Mouse (Mus musculus) midbrain, embryonic 12.5 days (tissue): ENCODE results near the gene Slc1a7. TPM values are rescaled to one million over a fixed set of nuclear protein-coding genes. Genes with fewer than 3 reads are reported as not detected.

Experiments
- ATAC-seq: fragments of 200-750 bp; cut with Nextera tagmentation; 2 replicates; pipeline ENCODE4 v1.8.0; 2017; ENCODE audit warnings: low read depth, moderate TSS enrichment, moderate library complexity; ENCODE audit not compliant: low FRiP score
- H3K27ac ChIP-seq: fragments of 300-500 bp; sonication (generic); replicated peaks from 2 replicates; pipeline ENCODE4 v1.5.1; 2016; ENCODE audit warnings: mild to moderate bottlenecking
- H3K27me3 ChIP-seq: fragments of 300-500 bp; sonication (generic); 2 replicates; pipeline ENCODE4 v1.6.1; 2016; ENCODE audit warnings: mild to moderate bottlenecking
- H3K36me3 ChIP-seq: fragments of 300-500 bp; sonication (generic); 2 replicates; pipeline ENCODE4 v1.6.1; 2016
- H3K4me1 ChIP-seq: fragments of 300-500 bp; sonication (generic); 2 replicates; pipeline ENCODE4 v1.6.1; 2016
- H3K4me2 ChIP-seq: fragments of 300-500 bp; sonication (generic); replicated peaks from 2 replicates; pipeline ENCODE4 v1.6.1; 2016; ENCODE audit warnings: mild to moderate bottlenecking, moderate library complexity
- H3K4me3 ChIP-seq: fragments of 300-500 bp; sonication (generic); 2 replicates; pipeline ENCODE4 v1.5.1; 2016; ENCODE audit warnings: mild to moderate bottlenecking
- H3K9ac ChIP-seq: fragments of 300-500 bp; sonication (generic); replicated peaks from 2 replicates; pipeline ENCODE4 v1.6.1; 2016; ENCODE audit warnings: mild to moderate bottlenecking, moderate library complexity
- H3K9me3 ChIP-seq: fragments of 300-500 bp; sonication (generic); 2 replicates; pipeline ENCODE4 v1.6.1; 2016; ENCODE audit warnings: mild to moderate bottlenecking
- WGBS: fragments of 180-500 bp; shearing (Covaris S2); methylation state at CpG from one replicate; pipeline ENCODE4 v1.1.7; 2016; 5-methylcytosine and 5-hydroxymethylcytosine counted together
- polyA plus RNA-seq: library from polyadenylated mRNA; unstranded; fragments of >200 nt; fragmentation: Nextera tagmentation; extraction: Ambion mirVana; gene quantifications from 2 replicates; pipeline ENCODE4 v1.2.1, GENCODE M21; 2016

The Slc1a7 gene
- polyA plus RNA-seq, 1 experiment from 2014 or later, result not detected

DNA sequence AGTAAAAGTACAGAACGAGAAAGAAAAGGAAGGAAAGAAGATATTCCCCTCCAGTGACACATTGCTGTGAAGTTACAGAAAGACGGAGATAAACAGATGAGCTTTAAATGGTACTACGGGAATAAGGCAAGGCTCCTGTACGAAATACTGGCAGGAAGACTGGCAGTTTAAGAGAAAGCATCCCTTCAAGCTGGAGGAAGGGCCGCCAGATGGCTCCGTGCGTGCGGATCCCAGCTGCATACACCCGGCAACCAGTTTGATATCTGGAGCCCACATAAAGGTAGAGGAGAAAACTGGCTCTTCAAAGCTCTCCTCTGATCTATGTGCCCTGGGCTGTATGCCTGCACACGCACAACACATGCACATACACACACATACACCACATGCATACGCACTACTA is 6.4 kb downstream of the Slc1a7 start:
- H3K27ac ChIP-seq, result no peak overlapping the region
- ATAC-seq, result no peak
- no peaks in the 10 kb centered on the region for H3K9me3 ChIP-seq
- WGBS, result 78% methylated on average over 11 of the region's 11 CpGs
- no peaks in the 10 kb centered on the region for H3K4me1 ChIP-seq
- no peak overlapping the region for H3K4me3 ChIP-seq
- H3K27me3 ChIP-seq, result 0 out of 2 replicates have a peak, but pooled peaks cover 2% of the 10 kb centered on the region
- H3K36me3 ChIP-seq, result no peaks in the 10 kb centered on the region
- H3K9ac ChIP-seq, result no peak overlapping the region
- H3K4me2 ChIP-seq, result no peak overlapping the region

DNA sequence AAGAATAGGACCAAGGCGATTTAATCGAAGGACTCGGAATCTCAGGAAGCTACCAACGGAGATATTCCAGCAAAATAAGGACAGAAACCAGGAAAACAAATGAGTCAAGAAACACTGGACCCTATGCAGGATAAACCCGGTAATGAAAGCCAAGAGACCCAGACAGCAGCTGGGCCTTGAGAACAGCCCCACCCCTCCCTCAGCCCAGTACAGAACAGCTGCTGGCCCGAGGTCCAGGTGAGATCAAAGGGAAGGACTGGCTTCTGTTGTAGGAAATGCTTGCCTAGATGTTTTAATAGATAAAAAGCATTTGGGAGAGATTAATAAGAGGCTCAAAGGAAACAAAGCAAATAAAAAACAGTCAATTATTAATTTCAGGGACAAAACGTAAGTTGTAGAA is 6.9 kb downstream of the Slc1a7 start:
- no peak for ATAC-seq
- H3K27me3 ChIP-seq, result 0 out of 2 replicates have a peak, but pooled peaks cover 2% of the 10 kb centered on the region
- no peak overlapping the region for H3K9ac ChIP-seq
- 78% methylated on average over 7 of the region's 7 CpGs for WGBS
- H3K4me2 ChIP-seq, result no peak overlapping the region
- H3K36me3 ChIP-seq, result no peaks in the 10 kb centered on the region
- no peaks in the 10 kb centered on the region for H3K9me3 ChIP-seq
- no peaks in the 10 kb centered on the region for H3K4me1 ChIP-seq
- no peak overlapping the region for H3K4me3 ChIP-seq
- H3K27ac ChIP-seq, result no peak overlapping the region

DNA sequence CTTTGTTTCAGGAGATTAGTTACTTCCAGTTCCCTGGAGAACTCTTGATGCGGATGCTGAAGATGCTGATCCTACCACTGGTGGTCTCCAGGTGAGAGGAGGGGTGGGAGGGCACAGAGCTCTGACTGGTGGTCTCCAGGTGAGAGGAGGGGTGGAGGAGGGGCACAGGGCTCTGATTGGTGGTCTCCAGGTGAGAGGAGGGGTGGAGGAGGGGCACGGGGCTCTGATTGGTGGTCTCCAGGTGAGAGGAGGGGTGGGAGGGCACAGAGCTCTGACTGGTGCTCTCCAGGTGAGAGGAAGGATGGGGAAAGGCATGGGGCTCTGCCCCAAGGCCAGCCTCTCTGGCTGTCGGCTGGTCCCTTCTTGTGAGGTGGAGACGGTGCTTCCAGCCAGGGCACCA is 9.5 kb downstream of the Slc1a7 start:
- Histone ChIP-seq H3K27ac (no peak overlapping the region), H3K4me2 (no peak overlapping the region), H3K4me3 (no peak overlapping the region), H3K9me3 (no peaks in the 10 kb centered on the region), H3K4me1 (no peaks in the 10 kb centered on the region), H3K9ac (no peak overlapping the region), H3K36me3 (no peaks in the 10 kb centered on the region), H3K27me3 (0 out of 2 replicates have a peak, but pooled peaks cover 2% of the 10 kb centered on the region)
- ATAC-seq, result no peak
- WGBS, result 64% methylated on average over 4 of the region's 4 CpGs

DNA sequence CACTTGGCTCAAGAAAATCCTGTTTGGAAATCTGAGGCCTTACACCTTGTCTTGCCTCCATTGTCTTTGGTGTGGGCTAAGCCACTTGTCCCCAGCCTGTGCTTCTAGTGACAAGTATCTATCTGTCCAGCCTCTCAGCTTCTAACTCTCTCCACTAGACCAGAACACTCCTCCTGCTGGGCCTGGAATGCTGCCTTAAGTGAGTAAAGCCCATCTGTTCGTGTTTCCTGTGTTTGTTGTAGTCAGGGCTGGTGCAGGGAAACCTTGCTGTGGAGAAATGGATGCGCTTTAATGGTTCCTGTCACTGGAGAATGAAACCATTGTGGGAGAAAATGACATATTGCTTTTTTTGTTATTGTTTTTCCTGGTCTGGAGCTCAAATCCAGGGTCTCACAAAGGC is 11.4 kb downstream of the Slc1a7 start:
- H3K4me3 ChIP-seq, result no peak overlapping the region
- no peaks in the 10 kb centered on the region for H3K9me3 ChIP-seq
- H3K9ac ChIP-seq, result no peak overlapping the region
- no peaks in the 10 kb centered on the region for H3K4me1 ChIP-seq
- 38% methylated on average over 2 of the region's 2 CpGs for WGBS
- no peaks in the 10 kb centered on the region for H3K36me3 ChIP-seq
- H3K4me2 ChIP-seq, result no peak overlapping the region
- ATAC-seq, result no peak
- no peak overlapping the region for H3K27ac ChIP-seq
- H3K27me3 ChIP-seq, result 0 out of 2 replicates have a peak, but pooled peaks cover 2% of the 10 kb centered on the region

DNA sequence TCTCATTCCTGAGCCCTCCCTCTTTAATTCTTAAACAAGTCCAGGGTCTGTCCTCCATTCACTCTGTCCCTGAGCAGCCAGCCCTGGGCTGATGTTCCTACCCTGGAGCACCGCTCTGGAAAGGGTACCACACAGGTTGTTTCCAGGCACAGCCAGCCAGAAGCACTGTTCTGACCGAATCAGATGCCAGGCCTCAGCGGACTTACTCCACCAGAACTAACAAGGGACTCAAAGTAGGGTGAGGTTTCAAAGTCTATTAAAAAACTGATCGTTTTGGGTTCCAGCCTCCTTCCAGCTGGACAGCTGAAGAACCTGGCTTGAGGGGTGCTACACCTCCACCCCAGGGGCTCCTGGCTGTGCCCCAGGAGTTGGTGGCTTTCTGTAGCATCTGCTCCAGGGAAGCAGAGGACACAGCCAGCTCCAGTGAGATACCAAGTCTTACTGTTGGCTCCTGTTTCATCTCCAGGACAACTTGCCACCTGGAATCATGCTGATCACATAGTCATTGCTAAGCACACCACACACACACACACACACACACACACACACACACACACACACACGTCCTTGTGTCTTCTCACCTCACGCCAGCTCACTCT is 12.0 kb downstream of the Slc1a7 start:
- Histone ChIP-seq H3K27me3 (0 out of 2 replicates have a peak, but pooled peaks cover 5% of the 10 kb centered on the region), H3K4me1 (no peaks in the 10 kb centered on the region), H3K36me3 (no peaks in the 10 kb centered on the region), H3K4me2 (no peak overlapping the region), H3K9me3 (no peaks in the 10 kb centered on the region), H3K9ac (no peak overlapping the region), H3K27ac (no peak overlapping the region), H3K4me3 (no peak overlapping the region)
- WGBS, result 79% methylated on average over 6 of the region's 6 CpGs
- no peak for ATAC-seq

DNA sequence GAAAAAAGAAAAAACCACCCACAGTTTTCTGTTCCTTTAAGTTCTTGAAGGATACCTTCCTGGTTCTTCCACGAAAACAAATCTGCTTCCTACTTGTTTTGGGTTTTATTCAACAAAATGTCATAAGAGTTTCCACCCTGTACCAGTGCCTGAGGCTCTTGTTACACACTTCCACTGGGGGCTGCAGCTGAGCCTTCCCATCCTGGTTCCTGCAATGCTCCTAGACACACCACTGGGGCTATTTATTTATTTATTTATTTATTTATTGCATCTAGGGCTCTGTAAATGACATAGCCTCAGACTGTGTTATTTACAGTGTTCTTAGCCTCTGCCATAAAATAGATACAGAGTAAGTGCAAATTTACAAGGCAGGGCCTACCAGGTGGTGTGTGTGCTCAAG is 15.6 kb downstream of the Slc1a7 start:
- H3K9me3 ChIP-seq, result no peaks in the 10 kb centered on the region
- no peak for ATAC-seq
- H3K36me3 ChIP-seq, result no peaks in the 10 kb centered on the region
- no peaks in the 10 kb centered on the region for H3K4me1 ChIP-seq
- no peak overlapping the region for H3K4me2 ChIP-seq
- peaks cover 3% of the 10 kb centered on the region; the same call in 1 of the 2 replicates for H3K27me3 ChIP-seq
- no peak overlapping the region for H3K9ac ChIP-seq
- no peak overlapping the region for H3K27ac ChIP-seq
- 78% methylated on average over 1 of the region's 1 CpGs for WGBS
- H3K4me3 ChIP-seq, result no peak overlapping the region

DNA sequence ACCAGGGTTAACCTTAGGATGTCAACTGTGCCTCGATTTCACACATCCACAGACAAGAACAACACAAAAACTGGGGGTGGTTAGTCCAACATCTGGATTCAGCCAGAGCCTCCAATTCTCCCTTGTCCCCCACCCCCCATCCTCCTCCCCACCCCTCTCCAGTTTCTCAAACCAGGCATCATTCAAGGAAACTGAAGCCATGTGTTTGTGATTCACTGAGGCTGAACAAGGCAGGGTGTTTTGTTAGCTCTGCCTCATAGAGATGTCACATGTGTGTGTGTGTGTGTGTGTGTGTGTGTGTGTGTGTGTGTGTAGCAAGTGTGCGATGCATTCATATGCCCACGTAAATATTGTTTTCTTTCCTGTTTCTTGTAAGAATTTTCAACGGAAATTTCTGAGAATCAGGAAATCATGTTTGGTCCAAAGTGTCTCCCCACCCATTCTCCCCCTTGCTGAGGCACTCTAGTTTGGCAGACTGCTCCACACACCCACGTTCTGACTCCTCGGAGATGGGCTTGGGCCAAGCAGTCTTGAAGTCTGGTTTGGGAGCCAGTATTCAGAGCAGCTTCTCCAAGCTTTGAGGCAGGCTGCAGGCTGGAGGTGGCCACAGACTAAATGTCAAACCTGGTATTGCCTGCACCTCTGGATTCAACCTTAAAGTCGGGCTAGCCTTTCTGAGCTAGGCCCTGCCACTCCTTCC is 16.3 kb downstream of the Slc1a7 start:
- no peaks in the 10 kb centered on the region for H3K9me3 ChIP-seq
- no peaks in the 10 kb centered on the region for H3K4me1 ChIP-seq
- H3K36me3 ChIP-seq, result no peaks in the 10 kb centered on the region
- H3K27me3 ChIP-seq, result peaks cover 3% of the 10 kb centered on the region; the same call in 1 of the 2 replicates
- H3K9ac ChIP-seq, result no peak overlapping the region
- H3K4me3 ChIP-seq, result no peak overlapping the region
- no peak overlapping the region for H3K4me2 ChIP-seq
- no peak for ATAC-seq
- 75% methylated on average over 7 of the region's 7 CpGs for WGBS
- H3K27ac ChIP-seq, result no peak overlapping the region

DNA sequence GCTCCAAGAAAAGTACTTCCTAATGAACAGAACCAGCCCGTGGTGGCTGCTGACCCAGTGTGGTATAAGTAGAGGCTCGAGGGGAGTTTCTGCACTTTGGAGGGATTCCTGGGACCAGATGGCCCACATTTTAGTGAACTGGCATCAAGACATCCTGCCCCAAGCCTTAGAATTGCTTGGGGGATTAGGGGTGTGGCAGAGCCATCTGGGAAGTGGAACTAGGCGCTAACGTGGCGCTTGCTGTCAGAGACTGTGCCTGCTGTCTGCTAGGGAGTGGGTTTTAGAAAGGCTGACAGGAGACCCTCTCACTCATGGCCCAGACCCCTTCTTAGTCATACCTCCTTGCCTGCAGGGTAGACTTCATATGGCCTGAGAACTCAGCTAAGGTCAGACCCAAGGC is 17.7 kb downstream of the Slc1a7 start:
- no peaks in the 10 kb centered on the region for H3K36me3 ChIP-seq
- H3K9me3 ChIP-seq, result no peaks in the 10 kb centered on the region
- no peak overlapping the region for H3K4me3 ChIP-seq
- no peak for ATAC-seq
- no peak overlapping the region for H3K9ac ChIP-seq
- no peaks in the 10 kb centered on the region for H3K4me1 ChIP-seq
- H3K4me2 ChIP-seq, result no peak overlapping the region
- WGBS, result 81% methylated on average over 5 of the region's 5 CpGs
- H3K27me3 ChIP-seq, result peaks cover 3% of the 10 kb centered on the region; the same call in 1 of the 2 replicates
- no peak overlapping the region for H3K27ac ChIP-seq

DNA sequence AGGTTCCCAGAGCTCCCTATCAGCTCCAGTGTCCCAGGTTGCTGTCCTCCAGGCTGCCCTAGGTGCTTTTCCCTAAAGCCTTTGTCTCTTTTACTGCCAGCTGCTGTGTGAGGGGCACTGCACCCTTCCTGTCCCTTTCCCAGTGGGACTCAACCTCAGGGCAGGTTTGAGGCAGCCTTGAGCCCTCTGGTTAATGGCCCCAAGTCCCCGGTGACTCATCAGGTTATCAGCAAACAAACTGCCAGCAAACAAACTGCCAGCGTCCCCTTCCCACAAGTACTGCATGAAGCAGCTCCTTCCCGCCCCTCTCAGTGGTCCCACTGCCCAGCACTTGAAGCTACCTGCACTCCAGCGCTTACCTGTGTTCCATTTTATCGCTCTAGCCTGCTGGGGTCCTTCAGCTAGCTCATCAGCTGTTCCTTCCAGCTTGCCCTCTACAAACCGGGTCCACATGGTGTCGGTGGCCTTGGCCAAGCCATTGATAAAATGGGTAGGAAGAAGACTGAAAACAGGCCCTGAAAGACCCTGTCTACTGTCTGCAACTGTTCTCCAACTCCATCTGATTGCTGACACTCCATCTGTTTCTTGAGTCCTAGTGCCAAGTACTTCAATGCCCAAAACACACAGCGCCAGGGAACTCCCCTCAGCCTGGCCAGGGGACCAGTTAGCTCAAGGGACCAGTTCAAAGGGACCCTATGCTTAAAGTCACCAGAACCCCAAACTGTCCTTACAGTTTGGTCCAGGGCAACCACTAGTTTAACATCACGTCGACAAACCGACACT is 18.4 kb downstream of the Slc1a7 start:
- ATAC-seq, result no peak

DNA sequence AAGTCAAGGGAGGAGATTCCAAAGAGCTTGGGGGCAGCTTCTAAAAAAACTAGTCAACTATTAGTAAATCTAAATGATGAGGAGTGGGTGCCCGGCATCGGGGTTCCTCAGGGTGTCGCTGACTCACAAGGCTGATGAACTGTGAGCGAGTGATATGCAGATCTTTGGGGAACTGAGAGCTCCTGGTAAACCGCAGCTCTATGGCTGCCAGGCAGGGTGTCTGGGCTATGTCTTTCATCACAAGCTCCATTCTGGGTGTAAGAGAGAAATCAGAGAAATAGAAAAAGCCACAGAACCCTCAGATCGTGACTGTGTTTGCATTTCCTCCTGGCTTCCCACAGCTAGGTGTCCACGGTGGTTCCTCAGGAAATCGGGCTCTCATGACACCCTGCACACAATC is 20.8 kb downstream of the Slc1a7 start:
- Histone ChIP-seq H3K9ac (no peak overlapping the region), H3K4me1 (peaks cover 7% of the 10 kb centered on the region), H3K4me2 (no peak overlapping the region), H3K27ac (no peak overlapping the region), H3K4me3 (no peak overlapping the region), H3K36me3 (no peaks in the 10 kb centered on the region), H3K27me3 (peaks cover 10% of the 10 kb centered on the region), H3K9me3 (no peaks in the 10 kb centered on the region)
- no peak for ATAC-seq
- WGBS, result 76% methylated on average over 8 of the region's 8 CpGs

More for the DNA sequence above, 18.4 kb downstream of the Slc1a7 start:
- Histone ChIP-seq H3K4me2 (no peak overlapping the region), H3K4me3 (no peak overlapping the region), H3K9ac (no peak overlapping the region), H3K27me3 (peaks cover 5% of the 10 kb centered on the region; the same call in 1 of the 2 replicates), H3K4me1 (peaks cover 2% of the 10 kb centered on the region), H3K27ac (no peak overlapping the region), H3K36me3 (no peaks in the 10 kb centered on the region), H3K9me3 (no peaks in the 10 kb centered on the region)
- 88% methylated on average over 11 of the region's 11 CpGs for WGBS

DNA sequence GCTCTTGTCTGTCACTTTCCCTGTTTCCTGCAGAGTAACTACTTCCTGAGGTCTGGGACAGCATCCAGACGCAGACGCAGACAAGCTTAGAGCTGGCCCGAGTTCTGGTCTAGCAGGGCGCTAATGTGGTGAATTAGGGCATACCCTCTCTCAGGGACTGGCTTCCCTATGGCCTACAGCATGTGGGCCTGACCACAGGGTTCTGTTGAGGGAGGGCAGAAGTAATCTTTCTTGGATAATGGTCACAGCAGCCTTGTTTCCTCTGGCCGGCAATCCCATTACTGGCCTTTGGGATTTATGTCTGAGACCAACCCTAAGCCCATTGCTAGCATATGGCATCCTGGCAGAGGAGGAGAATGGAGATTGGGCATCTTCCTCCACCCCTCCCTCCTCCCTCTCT is 22.7 kb downstream of the Slc1a7 start:
- no peak for ATAC-seq
- 66% methylated on average over 5 of the region's 5 CpGs for WGBS

DNA sequence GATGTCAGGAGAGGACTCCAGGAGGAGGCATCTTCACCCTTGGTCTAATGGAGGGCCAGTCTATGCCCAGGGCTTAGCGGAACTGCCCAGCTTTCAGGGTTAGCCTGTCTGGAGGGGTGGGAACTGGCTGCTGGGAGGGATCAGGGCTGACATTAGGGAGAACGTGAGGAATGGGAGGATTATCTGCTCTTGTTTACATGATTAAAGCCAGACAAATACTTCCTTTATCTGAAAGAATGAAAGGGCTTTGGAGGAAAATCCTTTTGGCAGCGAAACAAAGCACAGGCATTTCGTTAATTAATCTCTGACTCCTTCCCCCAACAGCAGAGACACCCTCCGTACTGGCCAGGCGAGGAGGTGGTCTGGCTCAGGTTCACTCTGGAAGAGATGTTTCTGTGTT is 23.7 kb downstream of the Slc1a7 start:
- Histone ChIP-seq H3K36me3 (no peaks in the 10 kb centered on the region), H3K27ac (no peak overlapping the region), H3K4me1 (peaks cover 7% of the 10 kb centered on the region), H3K4me2 (no peak overlapping the region), H3K9me3 (no peaks in the 10 kb centered on the region), H3K27me3 (peaks cover 8% of the 10 kb centered on the region), H3K9ac (no peak overlapping the region), H3K4me3 (no peak overlapping the region)
- no peak for ATAC-seq
- 6% methylated on average over 6 of the region's 6 CpGs for WGBS

More for the DNA sequence above, 22.7 kb downstream of the Slc1a7 start:
- peaks cover 7% of the 10 kb centered on the region for H3K4me1 ChIP-seq
- no peaks in the 10 kb centered on the region for H3K9me3 ChIP-seq
- no peak overlapping the region for H3K4me3 ChIP-seq
- H3K27ac ChIP-seq, result no peak overlapping the region
- H3K9ac ChIP-seq, result no peak overlapping the region
- H3K36me3 ChIP-seq, result no peaks in the 10 kb centered on the region
- H3K27me3 ChIP-seq, result peaks cover 8% of the 10 kb centered on the region
- H3K4me2 ChIP-seq, result no peak overlapping the region
